ENCODE assay signal across 18 mouse cellular contexts in the genomic region with DNA sequence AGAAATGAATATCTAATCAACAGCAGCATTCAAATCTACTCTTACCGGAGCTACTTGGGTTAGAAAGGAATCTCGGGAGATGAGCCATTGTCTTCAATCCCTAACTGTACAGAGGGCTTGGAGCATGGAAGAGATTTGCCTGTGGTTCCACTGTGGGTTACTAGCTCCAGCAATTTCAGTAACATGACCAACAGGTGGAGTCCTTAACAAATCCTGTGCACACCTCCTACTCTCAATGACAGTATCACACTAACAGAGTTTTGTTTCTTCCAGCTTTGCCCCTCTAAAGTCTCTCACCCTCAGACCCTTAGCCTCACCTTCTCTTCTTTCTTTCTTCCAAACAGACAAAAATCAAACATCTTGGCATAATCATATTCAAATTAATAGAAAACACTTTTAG. TPM values are rescaled to one million over a fixed set of nuclear protein-coding genes. Genes with fewer than 3 reads are reported as not detected.
A peak's percentile ranks its signal among the peaks of the same experiment; 100 is the strongest.
DNase-seq lines count a peak whose midpoint lies in the region; ATAC-seq and TF ChIP-seq lines count a peak whose summit lies in the region.
"Had no signal": no experiment of that assay in that cellular context is flagged by ENCODE, and none has a peak within 500 bp of the region (broad histone marks: within the 10 kb centered on the region; RNA-seq: fewer than 3 reads in every experiment).

No protein-coding gene starts in this region.

- DNase-seq in hindbrain, postnatal 0 days (ENCODE audit: low spot score), result no peak
- DNase-seq in lung, postnatal 0 days (ENCODE audit: low spot score), result no peak
- DNase-seq in lung, adult 18-20 months, result no peak
- DNase-seq in A20 (ENCODE audit: low read depth, low spot score) (peak; percentile 28), Patski (ENCODE audit: low read depth, low spot score) (no peak)
- no peak for DNase-seq in layer of hippocampus, postnatal 36 days
- DNase-seq: adrenal gland, postnatal 14 days; cerebellum, adult 2 months; heart, adult 11 months; heart, postnatal 10 days; left cerebral cortex, postnatal 4 days; liver, embryonic 13.5 days; lung, postnatal 4 days had no signal

- peaks cover 4% of the 10 kb centered on the region for H3K4me1 ChIP-seq in hindbrain, postnatal 0 days (ENCODE audit: insufficient read depth, low read length)
- H3K4me1 ChIP-seq in hindbrain, embryonic 13.5 days (replicated peaks), result peaks cover 14% of the 10 kb centered on the region
- H3K4me1 ChIP-seq in lung, postnatal 0 days (ENCODE audit: insufficient read depth, low read depth, low read length), result no peaks in the 10 kb centered on the region

- POLR2A ChIA-PET in Patski (lab: Charles Lee), result no interaction called here

- TF ChIP-seq CTCF in hindbrain, postnatal 0 days (IDR thresholded peaks at IDR 0.05; ENCODE audit: low read depth), result peak; percentile 42
- TF ChIP-seq CTCF in lung, postnatal 0 days (IDR thresholded peaks at IDR 0.05), result peak; percentile 32
- TF ChIP-seq CTCF in Patski (IDR thresholded peaks at IDR 0.05), result peak; percentile 34

- no peaks in the 10 kb centered on the region for H3K9me3 ChIP-seq in hindbrain, postnatal 0 days (ENCODE audit: low read length)
- H3K9me3 ChIP-seq in hindbrain, embryonic 13.5 days, result no peaks in the 10 kb centered on the region
- H3K9me3 ChIP-seq in lung, postnatal 0 days (ENCODE audit: low read length), result no peaks in the 10 kb centered on the region
- H3K9me3 ChIP-seq: hindbrain, embryonic 15.5 days; liver, embryonic 13.5 days had no signal

- CTCF ChIA-PET in Patski (lab: Charles Lee), result interaction anchor here (1.0 kb wide), 1 partner anchor 9 kb away, joined by 3 read pairs; no protein-coding TSS in a partner anchor

- ATAC-seq in hindbrain, postnatal 0 days, result no peak
- ATAC-seq in hindbrain, embryonic 13.5 days (ENCODE audit: low FRiP score), result no peak
- no peak for ATAC-seq in lung, postnatal 0 days
- ATAC-seq in Patski, result no peak
- ATAC-seq in activated CD4-positive, CD25-positive, alpha-beta regulatory T cell, adult 4 months, result no peak
- ATAC-seq: forebrain, embryonic 14.5 days had no signal

- H3K4me3 ChIP-seq in hindbrain, postnatal 0 days (ENCODE audit: low read length), result no peak overlapping the region
- H3K4me3 ChIP-seq in hindbrain, embryonic 13.5 days, result no peak overlapping the region
- H3K4me3 ChIP-seq in lung, postnatal 0 days (ENCODE audit: low read depth, low read length), result no peak overlapping the region
- H3K4me3 ChIP-seq: hindbrain, embryonic 15.5 days; liver, embryonic 13.5 days had no signal

- no peak overlapping the region for H3K27ac ChIP-seq in hindbrain, postnatal 0 days
- H3K27ac ChIP-seq in hindbrain, embryonic 13.5 days, result no peak overlapping the region
- H3K27ac ChIP-seq in lung, postnatal 0 days (ENCODE audit: low read length), result no peak overlapping the region
- H3K27ac ChIP-seq: hindbrain, embryonic 15.5 days; liver, embryonic 13.5 days had no signal

- WGBS in hindbrain, postnatal 0 days, result 81% methylated on average over 2 of the region's 2 CpGs
- 95% methylated on average over 2 of the region's 2 CpGs for WGBS in hindbrain, embryonic 13.5 days
- WGBS in lung, postnatal 0 days, result 85% methylated on average over 2 of the region's 2 CpGs

- in situ Hi-C loops in Patski (cut with MboI; ENCODE audit: low pct_unique_long_range_greater_than_20kb), result no loop called here

- H3K36me3 ChIP-seq in hindbrain, postnatal 0 days (ENCODE audit: insufficient read depth, low read length), result peaks cover 8% of the 10 kb centered on the region; the same call in 1 of the 2 replicates
- H3K36me3 ChIP-seq in hindbrain, embryonic 13.5 days, result peaks cover 22% of the 10 kb centered on the region
- H3K36me3 ChIP-seq in lung, postnatal 0 days (ENCODE audit: insufficient read depth, low read length), result 0 out of 2 replicates have a peak, but pooled peaks cover 7% of the 10 kb centered on the region

- no peak overlapping the region for H3K4me2 ChIP-seq in hindbrain, postnatal 0 days (ENCODE audit: low read depth, low read length)
- H3K4me2 ChIP-seq in hindbrain, embryonic 13.5 days, result no peak overlapping the region
- no peak overlapping the region for H3K4me2 ChIP-seq in lung, postnatal 0 days (replicated peaks; ENCODE audit: low read depth, low read length)
- H3K4me2 ChIP-seq: hindbrain, embryonic 15.5 days; liver, embryonic 13.5 days; midbrain, embryonic 11.5 days had no signal

- H3K9ac ChIP-seq in hindbrain, postnatal 0 days (replicated peaks; ENCODE audit: low read length), result no peak overlapping the region
- no peak overlapping the region for H3K9ac ChIP-seq in hindbrain, embryonic 13.5 days
- no peak overlapping the region for H3K9ac ChIP-seq in lung, postnatal 0 days (replicated peaks; ENCODE audit: low read depth)
- H3K9ac ChIP-seq: hindbrain, embryonic 15.5 days; liver, embryonic 13.5 days had no signal

- H3K27me3 ChIP-seq in hindbrain, postnatal 0 days (ENCODE audit: insufficient read depth, low read length), result no peaks in the 10 kb centered on the region
- H3K27me3 ChIP-seq in hindbrain, embryonic 13.5 days, result no peaks in the 10 kb centered on the region
- no peaks in the 10 kb centered on the region for H3K27me3 ChIP-seq in lung, postnatal 0 days (replicated peaks; ENCODE audit: insufficient read depth, low read length)
- no peaks in the 10 kb centered on the region for H3K27me3 ChIP-seq in Patski
- H3K27me3 ChIP-seq: hindbrain, embryonic 15.5 days; liver, embryonic 13.5 days had no signal

- TF ChIP-seq EP300 in lung, postnatal 0 days (IDR thresholded peaks at IDR 0.05), result no peak

RNA-seq across cellular contexts. Expression of gene Lztfl1, which starts 4.4 kb away (rescaled TPM):
- total RNA-seq in hindbrain, postnatal 0 days (2014; rRNA removed), result 18.6 and 21.4 TPM in 2 replicates
- 43.3 and 49.0 TPM in 2 replicates for polyA plus RNA-seq in hindbrain, postnatal 0 days (2015; fragmentation: Nextera tagmentation; extraction: Ambion mirVana)
- 57.2 and 60.3 TPM in 2 replicates for polyA plus RNA-seq in hindbrain, embryonic 13.5 days (2015; fragmentation: Nextera tagmentation; extraction: Ambion mirVana)
- polyA plus RNA-seq in lung, postnatal 0 days (2015; fragmentation: Nextera tagmentation; extraction: Ambion mirVana), result 38.6 and 38.7 TPM in 2 replicates
- 71.0 TPM for polyA plus RNA-seq in Patski (2021)
- 10 to 100 TPM; 51.1 to 71.1 TPM for polyA plus RNA-seq in activated CD4-positive, CD25-positive, alpha-beta regulatory T cell, adult 4 months (2017; shearing (Covaris generic))
- 10 to 100 TPM; 65.1 to 65.5 TPM for total RNA-seq in layer of hippocampus, postnatal 36 days (2021)

RNA-seq across cellular contexts. Expression of gene Slc6a20a, which starts 34.4 kb away (rescaled TPM):
- total RNA-seq in hindbrain, postnatal 0 days (2014; rRNA removed), result 38.3 and 60.8 TPM in 2 replicates
- 38.2 and 38.6 TPM in 2 replicates for polyA plus RNA-seq in hindbrain, postnatal 0 days (2015; fragmentation: Nextera tagmentation; extraction: Ambion mirVana)
- polyA plus RNA-seq in hindbrain, embryonic 13.5 days (2015; fragmentation: Nextera tagmentation; extraction: Ambion mirVana), result 5.6 and 6.3 TPM in 2 replicates
- 0.12 and 0.24 TPM in 2 replicates for polyA plus RNA-seq in lung, postnatal 0 days (2015; fragmentation: Nextera tagmentation; extraction: Ambion mirVana)
- not detected for polyA plus RNA-seq in Patski (2021)
- polyA plus RNA-seq in activated CD4-positive, CD25-positive, alpha-beta regulatory T cell, adult 4 months (2017; shearing (Covaris generic)), result under 1 TPM in 1 of 2 experiments, not detected in 1; 0.54 TPM
- total RNA-seq in layer of hippocampus, postnatal 36 days (2021), result 10 to 100 TPM; 10.5 to 16.1 TPM
- total RNA-seq: heart, postnatal 10 days had no signal

RNA-seq across cellular contexts. Expression of gene Ccr9, which starts 34.9 kb away (rescaled TPM):
- 0.10 and 0.90 TPM in 2 replicates for total RNA-seq in hindbrain, postnatal 0 days (2014; rRNA removed)
- 0.35 and 0.55 TPM in 2 replicates for polyA plus RNA-seq in hindbrain, postnatal 0 days (2015; fragmentation: Nextera tagmentation; extraction: Ambion mirVana)
- polyA plus RNA-seq in hindbrain, embryonic 13.5 days (2015; fragmentation: Nextera tagmentation; extraction: Ambion mirVana), result 0.23 and 0.48 TPM in 2 replicates
- polyA plus RNA-seq in lung, postnatal 0 days (2015; fragmentation: Nextera tagmentation; extraction: Ambion mirVana), result 0.29 and 0.35 TPM in 2 replicates
- 0.01 TPM for polyA plus RNA-seq in Patski (2021)
- 10 to 100 TPM; 15.3 to 36.5 TPM for polyA plus RNA-seq in activated CD4-positive, CD25-positive, alpha-beta regulatory T cell, adult 4 months (2017; shearing (Covaris generic))
- under 1 TPM; 0.23 to 0.32 TPM for total RNA-seq in layer of hippocampus, postnatal 36 days (2021)

Comparison
In these comparisons a context has a peak if more than half of its experiments do, and no peak if none do; other contexts are left out.
1. RNA of gene Ccr9, which starts 34.9 kb away (polyA plus RNA-seq): 15.3 to 36.5 TPM in activated CD4-positive, CD25-positive, alpha-beta regulatory T cell, adult 4 months; 0.35 to 0.55 TPM in hindbrain, postnatal 0 days, 0.29 to 0.35 TPM in lung, postnatal 0 days, 0.23 to 0.48 TPM in hindbrain, embryonic 13.5 days and 0.01 TPM in Patski (single experiment); every median in the first group is over 10 times any median in the second.
2. Peak in every context shown above with its lines, with median percentiles within 50 percentile points of each other: CTCF ChIP-seq.